Mouse (Mus musculus): ENCODE data around the gene Sel1l3. TPM values are rescaled to one million over a fixed set of nuclear protein-coding genes. Genes with fewer than 3 reads are reported as not detected.
A peak's percentile ranks its signal among the peaks of the same experiment; 100 is the strongest.

Gene Sel1l3
- polyA plus RNA-seq, 1 experiment: 28.6 TPM

DNA sequence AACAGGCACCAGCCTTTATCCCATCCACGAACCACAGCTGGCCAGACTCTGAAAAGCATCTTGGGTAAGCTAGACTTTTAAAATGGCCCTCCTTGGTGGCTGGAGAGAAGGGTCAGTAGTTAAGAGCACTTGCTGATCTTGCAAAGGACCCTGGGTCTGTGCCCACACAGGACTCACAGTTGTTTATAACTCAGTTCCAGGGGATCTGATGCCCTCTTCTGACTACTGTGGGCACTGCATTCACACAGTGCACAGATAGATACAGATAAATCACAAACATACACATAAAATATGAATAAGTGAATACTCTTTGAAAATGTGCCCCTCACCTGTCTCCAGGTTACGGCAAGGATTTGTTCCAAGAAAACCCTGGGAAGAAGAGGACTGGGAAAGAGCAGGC, 79.7 kb downstream of the Sel1l3 start:
- no peaks in the 10 kb centered on the region for H3K4me1 ChIP-seq (ENCODE audit: control insufficient read depth, insufficient read depth, low read length)
- H3K36me3 ChIP-seq (ENCODE audit: control insufficient read depth, insufficient read depth, low read length): no peaks in the 10 kb centered on the region; the same call in 1 of the 2 replicates
- H3K4me3 ChIP-seq (ENCODE audit: insufficient read depth, low read depth, low read length): no peak overlapping the region
- no peak; the same call in 1 of the 2 replicates for TF ChIP-seq CTCF (conservative IDR thresholded peaks at IDR 0.05; ENCODE audit: insufficient read depth, insufficient read length, low read depth, low read length)
- no peak for TF ChIP-seq POLR2A (IDR thresholded peaks at IDR 0.05; ENCODE audit: low read depth, low read length)
- H3K27me3 ChIP-seq (replicated peaks; ENCODE audit: control insufficient read depth, insufficient read depth, low read length): no peaks in the 10 kb centered on the region
- DNase-seq: peak; percentile 20
- no peak overlapping the region for H3K27ac ChIP-seq (ENCODE audit: insufficient read depth, low read depth, low read length)
- 82% methylated on average over 2 of the region's 2 CpGs for WGBS

- TF ChIP-seq CTCF (conservative IDR thresholded peaks at IDR 0.05; ENCODE audit: insufficient read depth, insufficient read length, low read depth, low read length) (no peak), POLR2A (IDR thresholded peaks at IDR 0.05; ENCODE audit: low read depth, low read length) (no peak)
- no peaks in the 10 kb centered on the region for H3K36me3 ChIP-seq (ENCODE audit: control insufficient read depth, insufficient read depth, low read length)
- no peak for DNase-seq
- no peaks in the 10 kb centered on the region for H3K27me3 ChIP-seq (replicated peaks; ENCODE audit: control insufficient read depth, insufficient read depth, low read length)
- no peak overlapping the region for H3K27ac ChIP-seq (ENCODE audit: insufficient read depth, low read depth, low read length)
- WGBS: 57% methylated on average over 4 of the region's 4 CpGs
- no peak overlapping the region for H3K4me3 ChIP-seq (ENCODE audit: insufficient read depth, low read depth, low read length)
- H3K4me1 ChIP-seq (ENCODE audit: control insufficient read depth, insufficient read depth, low read length): no peaks in the 10 kb centered on the region
Measured at GRCm38 (mm10) chr5:53124701-53125100, 89.0 kb downstream of the Sel1l3 start.

DNA sequence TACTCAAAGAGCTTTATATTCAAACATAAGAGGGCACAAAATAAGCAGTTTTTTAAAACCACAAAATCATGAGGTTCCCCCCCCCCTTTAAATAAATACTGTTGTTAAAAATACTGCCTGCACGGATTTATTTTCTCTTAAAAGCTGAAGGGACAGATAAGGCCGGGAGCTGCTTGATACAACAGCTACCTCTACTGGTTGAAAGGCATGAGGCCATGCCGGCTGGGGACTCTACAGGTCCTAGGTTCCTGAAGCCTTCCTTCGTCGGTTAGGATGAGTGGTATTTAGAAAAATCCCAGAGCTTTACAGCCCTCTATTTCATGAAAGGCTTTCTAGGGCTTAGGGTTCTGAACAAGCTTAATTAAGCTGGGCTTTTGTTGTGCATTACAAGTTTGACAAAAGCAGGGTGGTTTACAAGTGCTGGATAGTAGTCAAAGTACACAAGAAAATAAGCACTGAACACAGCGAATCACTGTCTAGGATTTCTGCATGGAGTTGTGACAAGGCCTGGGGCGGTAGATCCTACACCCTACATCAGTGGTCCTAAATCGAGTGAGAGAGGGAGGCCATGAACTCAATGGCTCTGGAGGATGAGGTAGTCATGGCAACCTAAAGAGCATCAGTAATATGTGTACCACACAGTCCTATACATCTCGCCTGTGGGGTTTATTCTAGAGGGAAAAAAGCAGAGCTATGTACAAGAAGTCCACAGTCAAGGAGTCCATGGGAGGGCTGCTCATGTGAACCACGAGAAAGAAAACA, 90.0 kb downstream of the Sel1l3 start:
- Histone ChIP-seq H3K27me3 (replicated peaks; ENCODE audit: control insufficient read depth, insufficient read depth, low read length) (no peaks in the 10 kb centered on the region), H3K36me3 (ENCODE audit: control insufficient read depth, insufficient read depth, low read length) (no peaks in the 10 kb centered on the region), H3K4me1 (ENCODE audit: control insufficient read depth, insufficient read depth, low read length) (no peaks in the 10 kb centered on the region), H3K27ac (ENCODE audit: insufficient read depth, low read depth, low read length) (no peak overlapping the region), H3K4me3 (ENCODE audit: insufficient read depth, low read depth, low read length) (no peak overlapping the region)
- 49% methylated on average over 10 of the region's 10 CpGs for WGBS
- no peak for TF ChIP-seq POLR2A (IDR thresholded peaks at IDR 0.05; ENCODE audit: low read depth, low read length)
- peak; percentile 61 for TF ChIP-seq CTCF (conservative IDR thresholded peaks at IDR 0.05; ENCODE audit: insufficient read depth, insufficient read length, low read depth, low read length)
- peak; percentile 31 for DNase-seq

- 57% methylated on average over 3 of the region's 3 CpGs for WGBS
- no peak overlapping the region for H3K4me3 ChIP-seq (ENCODE audit: insufficient read depth, low read depth, low read length)
- no peaks in the 10 kb centered on the region for H3K27me3 ChIP-seq (replicated peaks; ENCODE audit: control insufficient read depth, insufficient read depth, low read length)
- no peaks in the 10 kb centered on the region; the same call in 1 of the 2 replicates for H3K36me3 ChIP-seq (ENCODE audit: control insufficient read depth, insufficient read depth, low read length)
- no peaks in the 10 kb centered on the region for H3K4me1 ChIP-seq (ENCODE audit: control insufficient read depth, insufficient read depth, low read length)
- no peak overlapping the region for H3K27ac ChIP-seq (ENCODE audit: insufficient read depth, low read depth, low read length)
- no peak for DNase-seq
- no peak for TF ChIP-seq POLR2A (IDR thresholded peaks at IDR 0.05; ENCODE audit: low read depth, low read length)
- no peak for TF ChIP-seq CTCF (conservative IDR thresholded peaks at IDR 0.05; ENCODE audit: insufficient read depth, insufficient read length, low read depth, low read length)
Measured at GRCm38 (mm10) chr5:53119689-53120088, 94.0 kb downstream of the Sel1l3 start.

- Histone ChIP-seq H3K4me1 (ENCODE audit: control insufficient read depth, insufficient read depth, low read length) (no peaks in the 10 kb centered on the region), H3K36me3 (ENCODE audit: control insufficient read depth, insufficient read depth, low read length) (no peaks in the 10 kb centered on the region; the same call in 1 of the 2 replicates), H3K4me3 (ENCODE audit: insufficient read depth, low read depth, low read length) (no peak overlapping the region), H3K27me3 (replicated peaks; ENCODE audit: control insufficient read depth, insufficient read depth, low read length) (no peaks in the 10 kb centered on the region), H3K27ac (ENCODE audit: insufficient read depth, low read depth, low read length) (no peak overlapping the region)
- no peak for DNase-seq
- no peak for TF ChIP-seq POLR2A (IDR thresholded peaks at IDR 0.05; ENCODE audit: low read depth, low read length)
- no peak for TF ChIP-seq CTCF (conservative IDR thresholded peaks at IDR 0.05; ENCODE audit: insufficient read depth, insufficient read length, low read depth, low read length)
- WGBS: 97% methylated on average over 8 of the region's 8 CpGs
Measured at GRCm38 (mm10) chr5:53118212-53118611, 95.5 kb downstream of the Sel1l3 start.

DNA sequence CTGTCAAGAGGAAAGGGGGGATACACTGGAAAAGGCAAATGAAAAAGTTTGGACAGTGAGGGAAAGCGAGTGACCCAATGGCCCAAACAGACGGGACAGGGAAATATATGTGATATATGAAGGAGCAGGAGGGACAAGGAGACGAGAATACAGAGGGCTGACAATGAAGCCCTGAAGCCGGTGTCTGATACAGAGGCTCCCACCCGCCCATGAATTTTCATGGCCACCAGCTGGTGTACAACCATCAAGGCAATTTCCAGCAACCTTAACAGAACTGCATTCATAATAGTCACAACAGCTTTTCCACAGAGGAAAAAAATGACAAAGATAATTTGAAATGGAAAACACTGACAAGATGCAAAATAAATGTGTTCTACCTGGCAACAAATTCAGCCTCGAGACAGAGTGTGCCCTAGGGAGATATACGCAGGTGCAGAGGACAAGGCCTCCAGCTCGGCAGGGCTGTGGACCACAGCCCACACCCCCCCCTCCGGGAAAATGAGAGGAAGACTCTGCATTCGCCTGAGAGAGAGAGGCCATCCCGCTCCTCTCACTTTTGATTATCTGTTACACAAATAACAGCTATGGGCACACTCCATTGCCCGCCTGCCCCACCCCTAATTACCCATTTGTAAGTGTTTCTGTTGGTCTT, 99.0 kb downstream of the Sel1l3 start:
- Histone ChIP-seq H3K27me3 (replicated peaks; ENCODE audit: control insufficient read depth, insufficient read depth, low read length) (no peaks in the 10 kb centered on the region), H3K27ac (ENCODE audit: insufficient read depth, low read depth, low read length) (no peak overlapping the region), H3K4me3 (ENCODE audit: insufficient read depth, low read depth, low read length) (no peak overlapping the region), H3K4me1 (ENCODE audit: control insufficient read depth, insufficient read depth, low read length) (peaks cover 11% of the 10 kb centered on the region; the same call in 1 of the 2 replicates), H3K36me3 (ENCODE audit: control insufficient read depth, insufficient read depth, low read length) (no peaks in the 10 kb centered on the region; the same call in 1 of the 2 replicates)
- DNase-seq: no peak
- TF ChIP-seq POLR2A (IDR thresholded peaks at IDR 0.05; ENCODE audit: low read depth, low read length): no peak
- WGBS: 75% methylated on average over 12 of the region's 12 CpGs

GRCm38 (mm10) chr5:53112942-53113341, 100.8 kb downstream of the Sel1l3 start:
- DNase-seq: peak; percentile 20
- H3K27ac ChIP-seq (ENCODE audit: insufficient read depth, low read depth, low read length): no peak overlapping the region
- WGBS: 84% methylated on average over 5 of the region's 5 CpGs
- no peaks in the 10 kb centered on the region for H3K27me3 ChIP-seq (replicated peaks; ENCODE audit: control insufficient read depth, insufficient read depth, low read length)
- TF ChIP-seq CTCF (conservative IDR thresholded peaks at IDR 0.05; ENCODE audit: insufficient read depth, insufficient read length, low read depth, low read length) (no peak), POLR2A (IDR thresholded peaks at IDR 0.05; ENCODE audit: low read depth, low read length) (no peak)
- H3K4me3 ChIP-seq (ENCODE audit: insufficient read depth, low read depth, low read length): no peak overlapping the region
- no peaks in the 10 kb centered on the region; the same call in 1 of the 2 replicates for H3K36me3 ChIP-seq (ENCODE audit: control insufficient read depth, insufficient read depth, low read length)
- peaks cover 22% of the 10 kb centered on the region for H3K4me1 ChIP-seq (ENCODE audit: control insufficient read depth, insufficient read depth, low read length)

Measured in kidney, adult 2 months (tissue).